Mouse (Mus musculus) c-Kit-positive CD71-positive TER-119-positive erythroid progenitor cells, embryonic 14.5 days (primary cell): Measurements from ENCODE around the gene Stat4.
"Not testable (repeated sequence)": the region's sequence is repeated elsewhere in the genome, so short reads cannot be mapped to it uniquely, and the experiment has no call there.

Experiments used
- DNase-seq: peaks from one replicate; pipeline ENCODE4 v3.0.0-alpha.2; 2013; ENCODE audit warnings: low spot score

Stat4 gene

GRCm38 (mm10) chr1:52034816-52035752 is 48.1 kb downstream of the Stat4 start:
- DNase-seq: no peak

GRCm38 (mm10) chr1:52039151-52039550 is 52.2 kb downstream of the Stat4 start:
- no peak for DNase-seq

- DNase-seq: no peak
Observed at GRCm38 (mm10) chr1:52039626-52040025, 52.7 kb downstream of the Stat4 start.

GRCm38 (mm10) chr1:52040366-52041061 is 53.6 kb downstream of the Stat4 start:
- no peak for DNase-seq

- DNase-seq: no peak
Observed at GRCm38 (mm10) chr1:52043191-52043590, 56.2 kb downstream of the Stat4 start.

GRCm38 (mm10) chr1:52046891-52047290 is 59.9 kb downstream of the Stat4 start:
- DNase-seq: not testable (repeated sequence)

- DNase-seq: no peak
Observed at GRCm38 (mm10) chr1:52048711-52049110, 61.8 kb downstream of the Stat4 start.

GRCm38 (mm10) chr1:52049827-52050226 is 62.9 kb downstream of the Stat4 start:
- DNase-seq: no peak

GRCm38 (mm10) chr1:52051542-52051941 is 64.6 kb downstream of the Stat4 start:
- DNase-seq: no peak

GRCm38 (mm10) chr1:52052910-52053309 is 66.0 kb downstream of the Stat4 start:
- no peak for DNase-seq

GRCm38 (mm10) chr1:52055947-52056346 is 69.0 kb downstream of the Stat4 start:
- DNase-seq: no peak

GRCm38 (mm10) chr1:52057153-52057552 is 70.2 kb downstream of the Stat4 start:
- DNase-seq: no peak

- DNase-seq: no peak
Observed at GRCm38 (mm10) chr1:52066276-52066675, 79.3 kb downstream of the Stat4 start.

GRCm38 (mm10) chr1:52066694-52067093 is 79.7 kb downstream of the Stat4 start:
- DNase-seq: no peak

- no peak for DNase-seq
Observed at GRCm38 (mm10) chr1:52079724-52080367, 92.9 kb downstream of the Stat4 start.

GRCm38 (mm10) chr1:52080375-52080774 is 93.4 kb downstream of the Stat4 start:
- DNase-seq: no peak

GRCm38 (mm10) chr1:52086236-52086635 is 99.3 kb downstream of the Stat4 start:
- no peak for DNase-seq

GRCm38 (mm10) chr1:52087128-52087527 is 100.2 kb downstream of the Stat4 start:
- DNase-seq: no peak

- DNase-seq: no peak
Observed at GRCm38 (mm10) chr1:52088634-52089033, 101.7 kb downstream of the Stat4 start.

GRCm38 (mm10) chr1:52098618-52099232 is 111.8 kb downstream of the Stat4 start:
- no peak for DNase-seq

GRCm38 (mm10) chr1:52100496-52100895 is 113.5 kb downstream of the Stat4 start:
- no peak for DNase-seq

- DNase-seq: no peak
Observed at GRCm38 (mm10) chr1:52102795-52103194, 115.8 kb downstream of the Stat4 start.
